Mouse (Mus musculus) embryonic fibroblast, embryonic 13.5 days (primary cell): ENCODE data around the gene Car12.

ENCODE experiments used
- CTCF ChIP-seq: IDR thresholded peaks from 2 replicates; pipeline ENCODE4 v1.5.1; 2011; ENCODE audit warnings: mild to moderate bottlenecking, control low read depth, low read length, moderate library complexity, borderline replicate concordance; ENCODE audit not compliant: insufficient read depth
- POLR2A ChIP-seq: IDR thresholded peaks from 2 replicates; pipeline ENCODE4 v1.6.1; 2011; ENCODE audit warnings: low read depth, mild to moderate bottlenecking, control low read depth, low read length, moderate library complexity

GRCm38 (mm10) chr9:66739516-66739915 lies 26.0 kb downstream of the Car12 start:
- TF ChIP-seq CTCF = no peak
- no peak for TF ChIP-seq POLR2A
